Mouse (Mus musculus): ENCODE results near the gene Hist2h2ac.
"Not testable (repeated sequence)": the region's sequence is repeated elsewhere in the genome, so short reads cannot be mapped to it uniquely, and the experiment has no call there.

The Hist2h2ac gene

DNA sequence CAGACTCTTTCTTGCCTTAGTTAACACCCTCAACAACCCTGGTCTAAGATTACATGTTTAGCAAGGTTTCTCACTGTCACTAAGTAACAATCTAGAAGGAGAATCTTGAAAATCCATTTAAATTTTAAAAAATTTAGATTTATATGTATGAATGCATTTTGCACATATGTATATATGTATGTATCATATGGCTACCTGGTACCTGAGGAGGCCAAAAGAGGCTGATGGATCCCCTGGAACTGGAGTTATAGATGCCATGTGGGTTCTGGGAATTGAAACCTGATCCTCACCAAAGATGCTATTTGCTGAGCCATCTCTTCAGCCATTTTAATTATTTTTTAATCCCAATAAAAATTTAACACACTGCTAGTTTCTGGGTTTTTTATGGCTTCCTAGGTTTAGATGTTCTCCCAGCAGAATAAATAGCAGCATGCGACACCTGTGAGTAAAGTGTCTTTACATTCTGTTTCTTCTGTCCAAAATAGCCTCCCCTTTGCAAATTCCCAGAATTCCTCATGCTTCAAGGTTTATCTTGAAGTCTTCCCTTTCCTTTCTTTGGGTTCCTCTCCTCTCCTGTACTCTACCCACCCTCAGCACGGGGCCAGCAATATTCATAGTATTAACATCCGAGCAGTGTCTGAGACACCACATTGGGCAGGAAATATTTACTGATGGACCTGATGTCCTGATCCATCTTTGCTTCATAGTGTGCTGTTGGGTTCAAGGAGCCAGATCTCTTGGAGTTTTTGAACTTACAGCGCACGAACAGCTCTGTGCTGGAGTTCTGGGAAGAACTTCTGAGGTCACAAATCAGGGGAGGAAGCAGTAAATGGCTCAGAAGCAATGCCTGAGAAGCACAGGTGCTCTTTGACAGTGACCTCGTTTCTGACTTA is 27.7 kb upstream of the Hist2h2ac start:
- no peak for DNase-seq

DNA sequence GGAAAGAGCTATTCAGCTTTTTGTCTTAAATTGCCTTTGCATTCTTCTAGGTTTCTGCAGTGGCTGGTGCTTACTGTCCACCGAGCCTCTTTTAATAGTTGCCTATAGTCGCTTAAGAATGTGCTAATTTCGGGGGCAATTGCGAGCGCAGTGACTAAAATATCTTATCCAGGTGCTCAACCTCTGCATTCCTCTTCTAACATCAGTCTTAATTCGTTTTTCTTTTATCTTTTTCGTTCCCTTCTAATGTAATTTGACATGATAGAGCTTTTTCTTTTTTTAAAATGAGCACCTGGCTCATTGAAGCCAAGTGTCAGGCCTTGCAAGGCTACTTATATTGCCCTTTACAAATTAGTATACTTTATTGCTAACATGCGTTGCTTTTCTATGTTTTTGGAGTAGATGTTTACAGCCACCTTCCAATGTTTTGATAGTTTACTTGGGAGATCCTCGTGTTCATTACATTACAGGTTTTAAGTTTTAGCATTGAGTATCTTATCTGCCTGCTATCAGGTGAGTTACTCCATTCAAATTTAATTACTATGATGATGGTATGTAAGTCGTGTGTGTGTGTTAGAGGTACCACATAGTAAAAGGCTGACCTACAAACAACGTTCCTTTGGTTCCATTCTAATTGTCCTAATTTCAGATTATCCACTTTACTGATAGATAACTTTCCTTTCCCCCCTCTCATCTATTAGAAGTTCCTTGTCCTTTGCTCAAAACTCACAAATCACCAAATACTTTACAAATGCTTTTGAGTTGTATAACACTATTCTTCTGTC is 26.9 kb upstream of the Hist2h2ac start:
- DNase-seq: no peak

DNA sequence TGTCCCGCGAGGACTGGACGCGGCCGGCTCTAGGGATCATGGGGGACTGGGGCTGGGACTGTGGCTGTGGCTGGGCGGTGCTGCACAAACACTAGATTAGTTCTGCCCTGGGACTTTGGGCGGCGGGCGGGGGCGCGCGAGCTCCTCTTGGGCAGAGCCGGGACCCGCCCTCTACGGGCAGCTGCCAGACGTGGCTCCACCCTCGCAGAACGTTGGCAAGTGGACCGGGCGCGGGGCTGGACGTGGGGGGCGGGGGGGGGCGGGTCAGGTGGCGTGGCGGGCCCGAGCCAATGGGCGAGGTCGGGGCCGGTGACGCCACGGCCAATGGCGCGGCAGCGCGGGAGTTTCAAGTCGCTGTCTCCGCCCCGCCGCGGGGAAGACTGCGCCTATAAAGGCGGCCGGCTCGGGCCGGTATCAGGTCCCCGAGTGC is 25.8 kb upstream of the Hist2h2ac start, which contains the start of gene Hist2h3c1:
TSS of gene Hist2h3c1 (plus strand) at position 259 of the 430 bp plus-strand sequence.
- DNase-seq: not testable (repeated sequence)

DNA sequence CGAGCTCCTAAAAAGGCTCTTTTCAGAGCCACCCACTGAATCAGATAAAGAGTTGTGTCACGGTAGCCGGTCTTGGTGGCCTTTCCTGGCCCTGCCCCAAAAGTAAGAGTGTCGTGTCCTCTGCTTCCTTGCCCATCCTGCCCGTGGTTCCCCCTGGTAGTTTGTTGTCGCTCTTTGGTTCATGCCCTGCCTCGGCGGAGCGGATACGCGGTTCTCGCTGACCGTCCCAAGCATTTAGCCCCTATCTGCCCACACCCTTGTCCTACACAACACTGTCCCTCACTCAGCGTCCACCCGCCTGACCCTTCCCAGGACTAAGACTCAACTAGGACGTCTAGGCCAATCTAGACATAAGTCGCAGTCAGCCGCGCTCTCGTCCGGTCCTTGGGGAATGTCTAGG is 25.3 kb upstream of the Hist2h2ac start:
- DNase-seq: peak in 1 of 2 experiments; percentile 20

DNA sequence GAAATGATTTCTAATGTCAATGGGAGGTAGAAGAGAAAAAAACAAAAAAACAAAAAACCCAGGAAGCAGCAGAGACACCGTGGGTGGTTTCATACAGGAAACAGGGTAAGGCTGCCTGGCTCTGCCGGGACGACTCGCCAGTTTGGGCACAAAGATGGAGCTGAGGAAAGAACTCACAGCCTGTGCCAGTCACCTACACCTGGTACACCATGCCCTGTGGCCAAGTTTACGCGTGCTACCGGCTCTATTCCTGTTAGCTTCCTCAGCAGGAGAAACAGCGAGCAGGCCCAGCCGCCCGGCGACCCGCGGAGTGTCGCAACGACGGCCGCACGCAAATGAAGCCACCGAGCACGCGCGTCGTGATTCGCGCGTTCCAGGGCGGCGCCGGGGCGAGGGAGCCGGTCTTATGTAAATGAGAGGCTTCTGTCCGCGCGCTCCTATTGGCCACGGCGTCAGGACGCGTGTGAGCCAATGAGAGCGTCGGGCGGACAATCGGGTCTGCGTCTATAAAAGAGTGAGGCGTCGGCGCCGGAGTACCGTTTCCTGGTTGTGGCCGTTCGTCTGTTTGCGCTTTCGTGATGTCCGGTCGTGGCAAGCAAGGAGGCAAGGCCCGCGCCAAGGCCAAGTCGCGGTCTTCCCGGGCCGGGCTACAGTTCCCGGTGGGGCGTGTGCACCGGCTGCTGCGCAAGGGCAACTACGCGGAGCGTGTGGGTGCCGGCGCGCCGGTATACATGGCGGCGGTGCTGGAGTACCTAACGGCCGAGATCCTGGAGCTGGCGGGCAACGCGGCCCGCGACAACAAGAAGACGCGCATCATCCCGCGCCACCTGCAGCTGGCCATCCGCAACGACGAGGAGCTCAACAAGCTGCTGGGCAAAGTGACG is 24.6 kb upstream of the Hist2h2ac start, which contains the start of gene Hist2h2aa1:
TSS of gene Hist2h2aa1 (plus strand) at position 495 of the 884 bp plus-strand sequence.
- peak; percentile 87 to 88 for DNase-seq

DNA sequence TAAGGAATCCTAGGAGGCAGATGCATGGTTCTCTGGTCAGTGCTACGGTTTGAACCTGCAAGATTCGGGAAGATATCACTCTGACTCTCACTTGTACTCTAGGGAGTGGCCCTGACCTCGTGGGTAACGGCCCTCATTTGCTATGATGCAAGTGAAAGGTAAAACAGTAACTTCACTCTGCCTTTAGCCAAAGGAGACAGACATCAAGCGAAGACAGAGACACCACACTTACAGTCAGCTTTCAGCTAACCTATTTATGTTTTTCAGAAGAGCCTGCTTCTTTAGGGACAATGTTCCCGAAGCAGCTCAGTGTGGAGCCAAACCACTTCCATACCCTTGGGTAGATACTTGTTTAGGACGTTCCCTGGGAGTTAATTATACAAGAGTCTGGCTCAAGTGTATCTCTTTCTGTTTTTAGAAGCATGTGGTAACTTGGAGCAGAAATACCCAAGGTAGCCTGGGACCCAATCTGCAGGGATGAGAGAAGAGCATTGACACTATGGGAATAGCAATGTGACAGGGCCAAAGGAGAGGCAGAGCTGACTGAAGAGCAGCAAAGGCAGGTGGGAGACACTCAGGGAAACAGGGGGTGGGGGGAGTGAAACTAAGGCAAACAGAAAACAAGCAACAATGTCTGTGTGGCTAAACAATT is 23.4 kb upstream of the Hist2h2ac start:
- DNase-seq: peak; percentile 19 to 28

DNA sequence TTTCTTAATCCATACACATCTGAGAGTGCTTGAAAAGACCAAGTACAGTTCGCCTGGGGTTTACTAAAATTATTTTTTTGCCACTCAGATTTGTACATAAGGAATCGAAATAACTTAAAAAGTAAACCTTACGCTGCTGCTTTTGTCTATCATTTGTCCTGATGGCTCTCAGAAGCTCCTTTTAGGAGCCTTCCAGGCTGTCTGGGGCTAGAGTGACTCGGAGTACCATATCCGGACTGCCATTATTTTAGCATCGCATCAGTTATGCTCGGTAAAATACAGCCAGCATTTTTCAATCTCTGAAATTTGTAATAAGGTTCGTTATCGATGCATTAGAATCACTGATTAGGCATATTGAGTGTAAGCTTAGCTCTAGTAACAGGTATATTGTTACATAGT is 20.1 kb upstream of the Hist2h2ac start:
- DNase-seq: no peak

DNA sequence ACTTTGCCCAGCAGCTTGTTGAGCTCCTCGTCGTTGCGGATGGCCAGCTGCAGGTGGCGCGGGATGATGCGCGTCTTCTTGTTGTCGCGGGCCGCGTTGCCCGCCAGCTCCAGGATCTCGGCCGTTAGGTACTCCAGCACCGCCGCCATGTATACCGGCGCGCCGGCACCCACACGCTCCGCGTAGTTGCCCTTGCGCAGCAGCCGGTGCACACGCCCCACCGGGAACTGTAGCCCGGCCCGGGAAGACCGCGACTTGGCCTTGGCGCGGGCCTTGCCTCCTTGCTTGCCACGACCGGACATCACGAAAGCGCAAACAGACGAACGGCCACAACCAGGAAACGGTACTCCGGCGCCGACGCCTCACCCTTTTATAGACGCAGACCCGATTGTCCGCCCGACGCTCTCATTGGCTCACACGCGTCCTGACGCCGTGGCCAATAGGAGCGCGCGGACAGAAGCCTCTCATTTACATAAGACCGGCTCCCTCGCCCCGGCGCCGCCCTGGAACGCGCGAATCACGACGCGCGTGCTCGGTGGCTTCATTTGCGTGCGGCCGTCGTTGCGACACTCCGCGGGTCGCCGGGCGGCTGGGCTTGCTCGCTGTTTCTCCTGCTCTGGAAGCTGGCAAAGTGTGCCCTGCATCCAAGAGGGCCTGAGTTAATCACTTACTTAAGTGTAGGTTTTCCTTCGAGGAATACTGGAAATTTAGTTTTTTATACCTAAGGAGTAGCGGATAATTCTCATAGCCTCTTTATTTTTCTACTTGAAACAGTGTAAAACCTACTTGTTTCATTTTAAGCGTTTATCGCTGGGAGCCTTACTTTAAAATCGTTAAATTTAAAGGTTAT is 19.5 kb upstream of the Hist2h2ac start, which contains the start of gene Hist2h2aa2:
TSS of gene Hist2h2aa2 (minus strand) at position 328 of the 850 bp plus-strand sequence.
- peak; percentile 94 to 95 for DNase-seq

DNA sequence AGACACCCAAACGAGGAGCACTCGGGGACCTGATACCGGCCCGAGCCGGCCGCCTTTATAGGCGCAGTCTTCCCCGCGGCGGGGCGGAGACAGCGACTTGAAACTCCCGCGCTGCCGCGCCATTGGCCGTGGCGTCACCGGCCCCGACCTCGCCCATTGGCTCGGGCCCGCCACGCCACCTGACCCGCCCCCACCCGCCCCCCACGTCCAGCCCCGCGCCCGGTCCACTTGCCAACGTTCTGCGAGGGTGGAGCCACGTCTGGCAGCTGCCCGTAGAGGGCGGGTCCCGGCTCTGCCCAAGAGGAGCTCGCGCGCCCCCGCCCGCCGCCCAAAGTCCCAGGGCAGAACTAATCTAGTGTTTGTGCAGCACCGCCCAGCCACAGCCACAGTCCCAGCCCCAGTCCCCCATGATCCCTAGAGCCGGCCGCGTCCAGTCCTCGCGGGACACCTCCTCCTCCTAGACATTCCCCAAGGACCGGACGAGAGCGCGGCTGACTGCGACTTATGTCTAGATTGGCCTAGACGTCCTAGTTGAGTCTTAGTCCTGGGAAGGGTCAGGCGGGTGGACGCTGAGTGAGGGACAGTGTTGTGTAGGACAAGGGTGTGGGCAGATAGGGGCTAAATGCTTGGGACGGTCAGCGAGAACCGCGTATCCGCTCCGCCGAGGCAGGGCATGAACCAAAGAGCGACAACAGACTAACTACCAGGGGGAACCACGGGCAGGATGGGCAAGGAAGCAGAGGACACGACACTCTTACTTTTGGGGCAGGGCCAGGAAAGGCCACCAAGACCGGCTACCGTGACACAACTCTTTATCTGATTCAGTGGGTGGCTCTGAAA is 18.5 kb upstream of the Hist2h2ac start, which contains the start of gene Hist2h3c2:
TSS of gene Hist2h3c2 (minus strand) at position 174 of the 840 bp plus-strand sequence.
- peak; percentile 33 to 64 for DNase-seq

DNA sequence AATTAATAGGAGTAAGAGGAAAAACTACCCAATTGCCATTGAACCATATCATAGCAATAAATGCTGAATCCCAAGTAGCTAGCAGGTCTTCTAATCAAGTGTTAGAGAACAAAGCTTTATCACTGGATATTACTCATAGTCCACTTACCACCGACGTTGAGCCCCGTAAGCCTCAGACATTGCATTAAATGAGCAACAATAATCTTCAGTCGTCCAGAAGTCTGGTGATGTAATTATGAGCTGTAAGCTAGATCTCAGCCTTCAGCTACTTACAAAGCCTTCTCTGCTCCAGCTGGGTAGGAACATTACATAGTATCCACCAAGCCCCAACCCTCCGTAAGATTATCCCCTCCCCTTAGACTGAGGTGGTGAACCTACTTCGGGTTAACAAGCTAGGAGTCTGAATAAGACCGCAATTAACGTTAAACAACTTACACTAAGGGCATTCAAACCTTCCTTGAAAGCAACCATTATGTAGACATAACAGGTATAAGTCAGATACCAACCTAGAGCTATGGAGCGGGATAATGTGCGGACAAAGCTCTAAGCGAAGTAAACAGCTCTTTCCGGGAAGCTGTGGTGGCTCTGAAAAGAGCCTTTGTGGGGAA is 17.3 kb upstream of the Hist2h2ac start:
- no peak for DNase-seq

DNA sequence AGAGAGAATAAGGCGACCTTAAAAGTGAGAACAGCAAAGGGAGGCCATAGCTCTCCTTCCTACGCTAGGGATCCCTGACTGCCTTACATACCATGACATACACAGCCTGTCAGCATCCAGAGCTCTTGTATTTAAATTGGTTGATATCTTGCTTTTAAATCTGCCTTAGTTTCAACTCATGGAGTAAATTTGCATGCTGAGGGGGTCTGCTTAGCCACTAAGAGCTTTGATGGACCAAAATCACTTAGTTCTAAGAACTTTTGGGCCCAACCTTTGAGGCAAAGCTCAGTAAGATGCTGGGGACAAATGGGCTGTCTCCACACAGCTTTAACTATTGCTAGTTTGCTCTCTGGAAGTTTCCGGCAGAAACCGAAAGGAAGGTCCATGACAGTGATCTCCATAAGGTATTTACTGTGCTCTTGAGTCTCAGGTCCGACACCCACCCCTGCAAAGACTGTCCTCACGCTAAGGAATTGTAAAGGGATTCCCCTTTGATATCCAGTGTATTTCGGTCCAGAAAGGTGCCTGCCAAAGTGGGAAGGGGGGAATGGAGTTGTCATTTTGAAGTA is 16.7 kb upstream of the Hist2h2ac start:
- DNase-seq: no peak

DNA sequence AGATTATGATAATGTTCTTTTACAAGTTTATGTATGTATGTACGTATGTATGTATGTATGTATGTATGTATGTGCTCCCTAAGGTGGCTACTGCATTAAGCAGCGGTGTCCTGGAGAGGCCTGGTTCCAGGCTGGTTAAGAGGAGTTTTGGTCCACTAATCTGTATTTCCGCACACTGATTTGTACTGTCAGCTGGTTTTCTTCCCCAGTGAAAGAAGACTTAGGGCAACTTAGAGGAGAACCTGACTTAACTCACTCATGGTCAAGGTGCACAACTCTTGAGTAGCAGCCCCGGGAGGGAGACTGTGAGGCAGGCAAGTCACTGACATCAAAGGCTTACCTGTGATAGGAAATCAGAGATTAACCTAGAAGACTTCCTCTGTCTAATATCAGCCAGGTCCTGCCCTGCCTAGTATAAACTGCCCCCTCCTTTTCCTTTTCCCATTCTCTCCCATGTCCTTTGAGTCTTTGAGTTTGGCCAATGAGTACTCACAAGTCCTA is 16.2 kb upstream of the Hist2h2ac start:
- DNase-seq: no peak

DNA sequence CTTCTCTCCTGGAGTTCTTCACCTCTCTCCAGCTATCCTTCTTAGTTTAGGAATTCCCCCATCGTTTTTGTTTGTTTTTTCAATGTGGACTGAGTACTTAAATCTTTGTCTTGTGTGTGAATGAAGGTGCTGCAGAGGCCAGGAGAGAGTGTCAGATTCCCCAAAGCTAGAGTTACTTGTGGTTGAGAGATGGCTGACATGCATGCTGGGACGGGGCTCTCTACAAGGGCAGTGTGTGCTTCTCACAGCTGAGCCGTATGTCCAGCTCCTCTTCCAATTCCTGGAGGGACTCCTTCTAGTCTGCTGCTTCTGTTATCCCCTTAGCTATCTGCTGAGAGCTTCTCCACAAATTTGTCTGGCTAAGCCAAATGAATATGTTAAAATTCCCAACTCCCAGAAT is 15.2 kb upstream of the Hist2h2ac start:
- DNase-seq: no peak

DNA sequence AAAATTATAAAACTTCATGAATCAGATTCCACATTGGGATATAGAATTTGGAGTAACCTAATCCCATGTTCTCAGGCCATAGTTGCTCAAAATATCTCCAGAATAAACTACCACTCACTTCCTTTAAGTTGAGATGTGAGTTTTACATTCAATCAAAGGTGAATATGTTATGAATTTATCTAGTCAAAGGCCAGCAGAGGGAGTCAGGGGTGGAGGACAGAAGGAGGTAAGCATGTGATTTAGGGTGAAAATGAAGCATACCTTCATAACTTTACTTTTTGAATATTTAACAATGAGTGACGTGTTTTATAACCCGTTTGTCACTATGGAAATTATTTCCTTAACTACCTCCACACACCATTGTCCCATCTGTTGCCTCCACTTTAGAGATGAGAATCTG is 14.2 kb upstream of the Hist2h2ac start:
- no peak for DNase-seq

DNA sequence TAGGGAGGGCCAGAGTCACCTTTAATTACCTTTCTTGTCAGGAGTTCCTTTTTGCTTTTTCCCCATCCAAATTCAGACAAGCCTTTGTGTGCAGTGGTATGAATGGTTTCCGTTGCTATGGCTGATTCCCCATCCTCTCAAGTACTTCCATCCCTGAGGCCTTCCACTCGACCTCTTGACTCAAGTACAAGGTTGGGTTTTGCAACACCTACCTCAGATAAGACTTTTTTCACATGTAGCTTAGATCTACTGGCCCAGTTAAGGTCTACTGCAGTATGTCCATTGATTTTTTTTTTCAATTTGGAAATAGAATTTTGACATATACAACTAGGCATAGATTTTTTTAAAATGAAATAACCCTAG is 11.1 kb upstream of the Hist2h2ac start:
- no peak for DNase-seq

DNA sequence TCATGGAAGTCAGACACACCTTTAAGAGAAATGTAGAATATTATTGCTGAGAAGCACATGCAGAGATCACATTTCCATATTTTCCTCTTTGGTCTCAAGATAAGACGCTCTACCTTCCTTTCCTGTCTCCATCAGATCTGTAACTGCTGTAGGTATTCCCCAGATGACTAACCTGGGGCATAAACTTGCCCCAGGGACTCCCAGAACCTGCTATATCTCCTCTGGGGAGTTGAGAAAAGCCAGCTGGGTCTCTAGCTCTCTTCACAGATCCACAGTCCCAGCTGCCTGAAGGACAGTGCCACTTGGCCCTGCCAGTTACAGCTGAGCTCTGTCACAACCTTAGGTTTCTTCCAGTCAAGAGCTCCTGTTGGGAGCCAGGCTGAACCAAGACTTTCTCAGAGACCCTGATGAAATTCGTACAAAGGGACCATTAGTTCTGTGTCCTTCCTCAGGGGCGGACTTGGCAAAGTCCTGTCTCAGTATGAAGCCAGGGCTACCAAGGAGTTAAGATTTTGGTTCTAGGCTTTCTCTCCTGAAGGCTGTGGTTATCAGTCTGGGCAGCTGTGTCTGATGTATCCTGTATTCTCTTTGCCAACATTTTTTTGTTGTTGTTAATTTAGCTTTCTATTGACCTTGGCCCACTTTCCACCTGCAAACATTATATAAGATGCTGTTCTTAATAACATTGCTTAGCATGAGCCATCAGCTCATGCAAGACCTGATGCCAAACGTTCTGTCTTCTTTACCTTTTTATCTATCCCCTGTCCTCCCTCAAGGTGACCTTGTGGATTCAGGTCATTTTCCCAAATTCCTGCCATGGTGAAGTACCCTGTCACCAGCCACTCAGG is 10.5 kb upstream of the Hist2h2ac start:
- no peak for DNase-seq

DNA sequence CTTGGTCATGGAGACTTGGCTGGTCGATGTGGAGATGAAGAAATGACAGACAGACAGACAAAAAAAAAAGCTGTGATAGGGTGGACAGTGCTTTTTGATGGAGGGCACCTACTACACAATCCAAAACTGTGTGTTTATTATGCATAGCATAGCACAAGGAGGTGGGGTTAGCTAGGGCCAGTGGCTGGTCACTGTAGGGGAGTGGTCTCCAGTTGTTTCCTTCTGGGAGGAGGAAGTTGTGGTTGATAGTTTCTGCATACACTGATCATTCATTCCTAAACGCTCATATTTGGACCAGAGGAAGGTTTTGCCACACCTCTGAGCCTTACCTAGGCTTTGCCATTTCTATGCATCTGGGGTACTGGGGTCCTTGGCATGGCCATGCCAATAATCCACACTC is 9.7 kb upstream of the Hist2h2ac start:
- no peak for DNase-seq

DNA sequence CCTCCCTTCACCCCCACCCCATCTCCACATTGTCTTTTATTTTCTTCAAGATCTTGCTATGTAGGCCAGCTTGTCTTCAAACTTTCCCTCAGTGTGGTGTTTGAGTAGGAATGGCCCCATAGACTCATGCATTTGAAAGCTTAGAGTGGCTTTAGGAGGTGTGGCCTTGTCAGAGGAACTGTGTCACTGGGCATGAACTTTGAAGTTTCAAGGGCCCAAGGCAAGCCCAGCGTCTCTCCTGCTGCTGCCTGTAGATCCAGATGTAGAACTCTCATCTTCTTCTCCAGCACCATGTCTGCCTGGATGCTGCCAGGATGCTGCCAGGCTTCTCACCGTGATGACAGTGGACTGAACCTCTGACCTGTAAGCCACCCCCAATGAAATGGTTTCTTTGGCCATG is 8.1 kb upstream of the Hist2h2ac start:
- DNase-seq: no peak
